22 mouse cellular contexts compared by ENCODE assay signal in genomic region chr9:88959981-88960380, GRCm38 (mm10). TPM values are rescaled to one million over a fixed set of nuclear protein-coding genes. Genes with fewer than 3 reads are reported as not detected.
"Had no signal": no experiment of that assay in that cellular context is flagged by ENCODE, and none has a peak within 500 bp of the region (broad histone marks: within the 10 kb centered on the region; RNA-seq: fewer than 3 reads in every experiment).

No protein-coding gene starts in this region.

RNA-seq across cellular contexts. Expression of gene Bcl2a1a, which starts 3.3 kb away (rescaled TPM):
- total RNA-seq: left cerebral cortex, postnatal 10 days; left cerebral cortex, postnatal 14 days; left cerebral cortex, postnatal 36 days; left cerebral cortex, postnatal 4 days; megakaryocyte-erythroid progenitor cell, adult 5-6 weeks; midbrain, postnatal 0 days had no signal
- polyA plus RNA-seq: limb, embryonic 10.5 days; limb, embryonic 11.5 days; limb, embryonic 12.5 days; limb, embryonic 13.5 days; liver, embryonic 11.5 days; liver, embryonic 16.5 days; midbrain, embryonic 10.5 days; midbrain, embryonic 11.5 days; midbrain, embryonic 12.5 days; midbrain, embryonic 13.5 days; midbrain, embryonic 14.5 days; midbrain, embryonic 15.5 days; midbrain, embryonic 16.5 days; midbrain, postnatal 0 days; myocyte; neural tube, embryonic 11.5 days; neural tube, embryonic 12.5 days had no signal
